Mouse (Mus musculus) hindbrain, embryonic 13.5 days (tissue): ENCODE data around the gene Sytl3. TPM values are rescaled to one million over a fixed set of nuclear protein-coding genes. Genes with fewer than 3 reads are reported as not detected.
A peak's percentile ranks its signal among the peaks of the same experiment; 100 is the strongest.
"Not testable (repeated sequence)": the region's sequence is repeated elsewhere in the genome, so short reads cannot be mapped to it uniquely, and the experiment has no call there.

Experiments
- ATAC-seq: fragments of 200-750 bp; cut with Nextera tagmentation; 2 replicates; pipeline ENCODE4 v1.8.0; 2017; ENCODE audit warnings: moderate TSS enrichment; ENCODE audit not compliant: low FRiP score
- H3K27ac ChIP-seq: fragments of 300-500 bp; sonication (generic); 2 replicates; pipeline ENCODE4 v1.5.1; 2015; ENCODE audit warnings: inconsistent platforms, mild to moderate bottlenecking, moderate library complexity
- H3K27me3 ChIP-seq: fragments of 300-500 bp; sonication (generic); 2 replicates; pipeline ENCODE4 v1.6.1; 2015; ENCODE audit warnings: mild to moderate bottlenecking, inconsistent platforms
- H3K36me3 ChIP-seq: fragments of 300-500 bp; sonication (generic); 2 replicates; pipeline ENCODE4 v1.6.1; 2015; ENCODE audit warnings: mild to moderate bottlenecking, inconsistent platforms
- H3K4me1 ChIP-seq: fragments of 300-500 bp; sonication (generic); replicated peaks from 2 replicates; pipeline ENCODE4 v1.6.1; 2015; ENCODE audit warnings: inconsistent platforms
- H3K4me2 ChIP-seq: fragments of 300-500 bp; sonication (generic); 2 replicates; pipeline ENCODE4 v1.6.1; 2015; ENCODE audit warnings: inconsistent platforms, mild to moderate bottlenecking, moderate library complexity
- H3K4me3 ChIP-seq: fragments of 300-500 bp; sonication (generic); 2 replicates; pipeline ENCODE4 v1.5.1; 2015; ENCODE audit warnings: mild to moderate bottlenecking, inconsistent platforms
- H3K9ac ChIP-seq: fragments of 300-500 bp; sonication (generic); 2 replicates; pipeline ENCODE4 v1.6.1; 2015; ENCODE audit warnings: mild to moderate bottlenecking, inconsistent platforms
- H3K9me3 ChIP-seq: fragments of 300-500 bp; sonication (generic); 2 replicates; pipeline ENCODE4 v1.6.1; 2016; ENCODE audit warnings: inconsistent platforms
- WGBS: fragments of 180-500 bp; shearing (Covaris S2); methylation state at CpG from one replicate; pipeline ENCODE4 v1.1.7; 2015; 5-methylcytosine and 5-hydroxymethylcytosine counted together
- polyA plus RNA-seq: library from polyadenylated mRNA; unstranded; fragments of >200 nt; fragmentation: Nextera tagmentation; extraction: Ambion mirVana; gene quantifications from 2 replicates; pipeline ENCODE4 v1.2.1, GENCODE M21; 2015

Gene Sytl3
- polyA plus RNA-seq, 1 experiment from 2014 or later, result 0.78 TPM

DNA sequence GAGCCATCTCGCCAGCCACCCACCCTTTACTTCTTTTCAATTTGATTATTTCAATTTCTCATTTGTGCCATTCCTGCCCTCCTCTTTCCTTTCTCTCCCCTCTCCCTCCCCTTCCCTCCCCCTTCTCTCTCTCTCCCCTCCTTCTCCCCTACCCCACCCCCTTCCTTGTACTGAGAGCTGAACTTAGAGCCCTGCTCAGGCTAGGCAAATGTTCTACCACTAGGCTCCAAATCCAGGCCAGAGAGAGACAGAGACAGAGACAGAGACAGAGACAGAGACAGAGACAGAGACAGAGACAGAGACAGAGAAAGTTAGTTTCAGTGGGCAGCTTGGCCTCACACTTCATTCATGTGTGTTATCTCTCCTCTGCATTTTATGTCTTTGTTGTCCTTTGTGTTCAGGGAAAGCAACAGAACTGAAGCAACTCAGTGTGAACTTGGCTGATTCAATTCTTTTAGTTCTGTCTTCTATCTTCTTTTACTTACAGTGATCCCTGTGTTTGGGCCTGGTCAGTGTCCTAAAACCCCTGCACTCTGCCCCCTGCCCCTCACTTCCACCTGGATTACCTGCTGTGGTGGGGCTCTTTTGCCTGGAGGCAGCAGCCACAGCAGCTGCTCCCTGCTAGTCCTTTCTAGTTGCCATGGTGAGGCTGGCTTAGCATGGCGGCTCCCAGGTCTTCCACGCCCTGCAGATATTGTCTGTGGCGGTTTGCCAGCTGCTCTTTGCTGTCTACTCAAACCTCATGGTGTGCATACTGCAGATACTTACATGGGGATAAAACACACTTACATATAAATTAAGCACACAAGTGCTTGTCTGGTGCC is 25.8 kb downstream of the Sytl3 start:
- not testable (repeated sequence) for H3K9me3 ChIP-seq, H3K4me1 ChIP-seq, H3K4me3 ChIP-seq, H3K27me3 ChIP-seq, H3K9ac ChIP-seq, H3K4me2 ChIP-seq, H3K36me3 ChIP-seq
- 0% methylated on average over 1 of the region's 4 CpGs for whole genome bisulfite sequencing
- peak overlapping the region; percentile 69 for H3K27ac ChIP-seq
- peak; percentile 85 for ATAC-seq

DNA sequence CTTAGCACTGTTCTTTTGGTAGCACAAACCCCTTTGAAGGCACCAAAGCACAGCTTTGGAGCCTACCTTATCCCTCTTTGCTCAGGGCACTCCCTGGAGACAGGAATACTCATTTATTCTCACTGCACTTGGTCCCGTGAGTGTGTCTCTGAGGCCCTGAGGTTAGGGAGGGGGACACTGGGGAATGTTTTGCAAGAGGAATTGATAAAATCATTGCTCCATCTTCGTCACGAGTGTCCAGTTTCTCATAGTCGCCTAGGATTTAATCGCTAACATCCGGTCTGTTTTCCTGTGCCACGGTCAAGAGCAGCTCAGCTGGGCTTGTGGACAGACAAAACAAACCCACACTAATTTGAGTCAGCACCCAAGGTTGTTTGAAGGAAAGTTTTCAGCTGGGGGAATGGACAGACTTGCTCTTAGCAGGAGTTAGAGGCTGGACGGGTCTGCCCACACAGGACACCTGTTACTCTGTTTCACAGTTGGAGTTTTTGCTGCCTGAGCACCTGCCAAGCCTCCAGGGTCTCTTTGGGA is 26.5 kb downstream of the Sytl3 start:
- H3K36me3 ChIP-seq, H3K9ac ChIP-seq, H3K4me3 ChIP-seq, H3K27me3 ChIP-seq, H3K4me1 ChIP-seq, H3K9me3 ChIP-seq, H3K27ac ChIP-seq, H3K4me2 ChIP-seq: not testable (repeated sequence)
- peak; percentile 57; the same call in 1 of the 2 replicates for ATAC-seq
- WGBS, result 47% methylated on average over 5 of the region's 8 CpGs

DNA sequence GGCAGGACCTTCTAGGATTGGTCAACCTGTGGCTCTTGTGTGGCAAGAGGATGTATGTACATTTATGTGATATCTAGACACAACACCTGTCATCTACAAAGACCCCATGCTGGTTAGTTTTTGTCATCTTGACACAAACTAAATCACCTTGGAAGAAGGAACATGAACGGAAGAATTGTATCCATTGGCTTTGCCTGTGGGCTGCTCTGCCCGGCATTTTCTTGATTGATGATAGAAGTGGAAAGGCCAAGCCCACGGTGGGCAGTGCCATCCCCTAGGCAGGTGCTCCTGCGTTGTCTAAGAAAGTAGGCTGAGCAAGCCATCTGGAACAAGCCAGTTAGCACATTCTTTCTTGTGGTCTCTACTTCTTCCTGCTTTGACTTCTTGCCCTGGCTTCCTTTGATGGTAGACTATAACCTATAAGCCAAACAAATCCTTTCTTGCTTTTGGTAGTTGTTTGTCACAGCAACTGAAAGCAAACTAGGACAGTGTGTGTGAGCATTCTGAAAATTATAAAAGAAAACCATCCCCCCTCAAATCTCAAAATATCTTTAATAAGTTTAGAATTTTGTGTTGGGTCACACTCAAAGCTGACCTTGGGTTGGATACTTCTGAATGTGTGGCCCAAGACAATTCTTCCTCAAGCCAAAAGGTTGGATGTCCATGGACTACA is 27.5 kb downstream of the Sytl3 start:
- H3K4me1 ChIP-seq, H3K36me3 ChIP-seq, H3K9ac ChIP-seq, H3K9me3 ChIP-seq, H3K27ac ChIP-seq, H3K4me2 ChIP-seq, H3K4me3 ChIP-seq, H3K27me3 ChIP-seq, ATAC-seq: not testable (repeated sequence)
- 80% methylated on average over 3 of the region's 4 CpGs for WGBS

DNA sequence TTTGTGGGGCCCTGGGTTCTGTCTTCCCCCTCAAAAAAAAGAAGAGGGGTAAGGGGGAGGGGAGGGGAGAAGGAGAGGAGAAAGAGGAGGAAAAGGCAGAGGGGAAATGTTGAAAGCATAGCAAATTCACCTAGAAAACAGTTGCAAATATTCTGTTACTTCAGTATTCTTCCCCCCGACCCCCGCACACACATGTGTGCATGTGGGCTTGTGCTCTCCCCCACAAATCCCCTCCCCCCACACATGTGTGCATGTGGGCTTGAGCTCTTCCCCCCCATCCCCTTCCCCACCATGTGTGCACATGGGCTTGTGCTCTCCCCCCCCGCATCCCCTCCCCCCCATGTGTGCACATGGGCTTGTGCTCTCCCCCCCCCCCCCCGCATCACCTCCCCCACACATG is 30.5 kb downstream of the Sytl3 start:
- not testable (repeated sequence) for H3K9me3 ChIP-seq, H3K27ac ChIP-seq, ATAC-seq, H3K9ac ChIP-seq, H3K4me2 ChIP-seq, H3K36me3 ChIP-seq, H3K27me3 ChIP-seq, H3K4me1 ChIP-seq, H3K4me3 ChIP-seq
- WGBS, result 91% methylated on average over 3 of the region's 4 CpGs

DNA sequence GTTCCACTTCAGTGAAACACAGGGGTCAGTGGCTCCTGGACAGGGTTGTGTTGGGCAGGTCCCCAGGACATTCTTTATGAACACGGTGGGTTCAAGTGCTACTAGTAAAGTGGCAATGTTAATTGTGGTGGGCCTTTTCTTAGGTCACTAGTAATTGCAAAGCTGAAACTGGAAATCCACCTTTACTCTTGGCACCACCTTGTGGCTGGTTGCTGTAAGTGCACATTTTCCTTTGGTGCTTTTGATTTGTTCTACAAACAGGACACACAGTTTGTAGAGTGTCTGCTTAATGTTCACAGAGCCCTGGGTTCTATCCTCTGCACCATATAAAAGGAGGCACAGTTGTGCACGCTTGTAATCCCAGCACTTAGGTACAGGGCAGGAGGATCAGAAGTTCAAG is 32.7 kb downstream of the Sytl3 start:
- H3K27me3 ChIP-seq, H3K4me3 ChIP-seq, H3K27ac ChIP-seq, H3K36me3 ChIP-seq, H3K9me3 ChIP-seq, H3K4me1 ChIP-seq, H3K9ac ChIP-seq, H3K4me2 ChIP-seq, ATAC-seq: not testable (repeated sequence)
- 9% methylated on average over 2 of the region's 2 CpGs for WGBS

DNA sequence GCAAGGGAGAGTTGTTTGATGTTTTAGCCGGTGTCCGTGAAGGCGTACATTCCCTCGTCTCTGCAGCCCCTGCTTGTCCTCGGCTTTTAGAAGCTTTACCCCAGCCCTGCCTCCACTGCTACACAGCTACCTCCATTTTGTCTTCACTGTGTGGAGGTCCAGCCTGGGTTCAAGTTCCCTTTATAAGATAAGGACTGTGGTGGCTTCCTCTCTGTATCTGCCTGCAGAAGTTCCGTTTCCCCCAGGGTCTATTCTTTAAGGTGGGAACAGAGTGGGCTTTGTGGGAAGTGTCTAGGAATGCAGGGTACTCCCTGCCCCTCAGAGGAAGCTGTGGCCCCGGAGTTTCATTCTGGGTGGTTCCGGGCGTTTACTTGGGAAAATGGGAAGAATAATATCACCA is 36.8 kb downstream of the Sytl3 start:
- H3K27ac ChIP-seq, H3K27me3 ChIP-seq, H3K9me3 ChIP-seq, H3K4me3 ChIP-seq, ATAC-seq, H3K9ac ChIP-seq, H3K4me1 ChIP-seq, H3K36me3 ChIP-seq, H3K4me2 ChIP-seq: not testable (repeated sequence)
- WGBS, result 83% methylated on average over 9 of the region's 9 CpGs

DNA sequence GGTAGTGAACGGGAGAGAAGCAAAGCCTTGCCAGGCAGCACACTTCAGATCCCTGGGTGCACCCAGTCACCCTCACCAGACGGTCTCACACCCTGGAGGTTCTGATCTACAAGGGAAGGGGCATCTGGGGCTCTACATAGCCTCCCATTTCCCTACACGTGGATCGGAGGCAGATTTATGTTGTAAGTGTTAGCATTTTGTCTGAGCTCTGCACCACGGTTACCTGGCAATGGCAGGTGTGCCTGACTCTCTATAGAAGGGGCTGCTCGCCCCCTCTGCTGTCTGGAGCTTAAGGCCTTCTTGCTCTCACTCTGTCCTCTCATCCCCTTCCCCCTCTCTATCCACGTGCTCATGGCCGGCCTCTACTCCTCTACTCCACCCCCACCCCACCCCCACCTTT is 37.6 kb downstream of the Sytl3 start:
- not testable (repeated sequence) for H3K9ac ChIP-seq, H3K36me3 ChIP-seq, H3K27me3 ChIP-seq, H3K9me3 ChIP-seq, H3K4me3 ChIP-seq, H3K27ac ChIP-seq, H3K4me2 ChIP-seq, H3K4me1 ChIP-seq
- 63% methylated on average over 8 of the region's 8 CpGs for WGBS
- 0 out of 2 replicates have a peak, but pooled peaks have one; percentile 14 for ATAC-seq

DNA sequence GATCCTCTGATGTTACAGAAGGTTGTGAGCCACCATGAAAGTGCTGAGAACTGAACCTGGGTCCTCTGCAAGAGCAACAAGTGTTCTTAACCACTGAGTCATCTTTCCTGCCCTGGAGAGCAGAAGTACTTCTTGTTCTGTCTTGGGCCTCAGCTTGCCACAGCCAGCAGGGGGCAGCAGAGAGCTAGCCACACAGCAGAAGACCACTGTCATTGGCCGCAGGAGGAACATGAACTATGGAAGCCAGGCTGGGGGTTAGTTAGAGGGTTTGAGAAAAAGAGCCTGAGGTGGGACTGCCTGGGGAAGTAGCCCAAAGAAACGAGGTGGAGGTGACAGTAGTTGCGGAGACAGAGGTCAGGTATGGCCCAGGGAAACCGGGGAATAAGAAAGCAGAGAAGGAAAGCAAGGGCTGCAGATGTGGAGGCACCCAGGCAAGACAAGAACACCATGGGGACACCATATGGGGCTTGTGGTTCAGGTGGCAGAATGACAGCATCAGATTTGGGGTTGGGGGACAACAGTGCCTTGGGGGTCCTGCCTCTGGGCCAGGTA is 38.4 kb downstream of the Sytl3 start:
- not testable (repeated sequence) for H3K4me2 ChIP-seq, H3K4me3 ChIP-seq, H3K27me3 ChIP-seq, H3K27ac ChIP-seq, H3K9ac ChIP-seq, H3K36me3 ChIP-seq, H3K4me1 ChIP-seq, H3K9me3 ChIP-seq
- peak; percentile 57; the same call in 1 of the 2 replicates for ATAC-seq
- WGBS, result 25% methylated on average over 4 of the region's 4 CpGs

DNA sequence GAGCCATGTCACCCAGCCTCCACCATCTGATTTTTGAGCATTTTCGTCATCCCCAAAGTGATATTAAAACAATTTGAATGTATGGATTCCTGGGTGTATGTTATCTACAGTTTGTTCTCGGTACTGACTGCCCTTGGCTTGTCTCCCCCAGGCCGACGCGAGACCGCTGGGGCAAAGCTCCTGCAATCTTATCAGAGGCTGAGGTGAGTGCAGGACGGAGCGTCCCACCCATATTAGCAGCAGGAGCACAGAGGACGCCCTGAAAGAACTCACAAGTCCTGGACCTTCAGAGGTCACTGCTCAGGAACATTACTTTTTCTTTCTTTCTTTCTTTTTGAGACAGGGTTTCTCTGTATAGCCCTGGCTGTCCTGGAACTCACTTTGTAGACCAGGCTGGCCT is 40.6 kb downstream of the Sytl3 start:
- H3K27me3 ChIP-seq, H3K36me3 ChIP-seq, H3K27ac ChIP-seq, ATAC-seq, H3K4me1 ChIP-seq, H3K4me2 ChIP-seq, H3K4me3 ChIP-seq, H3K9me3 ChIP-seq, H3K9ac ChIP-seq: not testable (repeated sequence)
- 94% methylated on average over 9 of the region's 9 CpGs for WGBS

DNA sequence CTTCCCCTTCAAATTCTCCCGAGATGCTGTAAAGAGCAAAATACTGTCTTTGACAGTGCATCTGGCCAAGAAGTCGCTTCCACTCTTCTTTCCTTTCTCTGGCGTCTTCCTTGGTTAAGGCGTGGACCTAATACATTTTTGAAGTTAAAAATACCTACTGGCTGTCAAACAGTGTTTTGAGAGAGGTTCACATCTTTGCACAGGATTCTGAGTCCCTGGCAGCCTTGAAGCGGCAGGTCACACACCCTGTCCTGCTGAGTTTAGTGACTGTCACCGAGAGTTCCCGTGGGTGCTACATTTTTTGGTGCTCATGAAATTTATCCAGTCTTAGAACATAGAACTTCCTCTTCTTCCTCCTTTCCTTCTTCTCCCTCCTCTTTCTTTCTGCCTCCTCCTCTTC is 41.2 kb downstream of the Sytl3 start:
- not testable (repeated sequence) for H3K9ac ChIP-seq, H3K4me3 ChIP-seq, ATAC-seq, H3K27ac ChIP-seq, H3K9me3 ChIP-seq, H3K4me1 ChIP-seq, H3K36me3 ChIP-seq, H3K27me3 ChIP-seq, H3K4me2 ChIP-seq
- WGBS, result 75% methylated on average over 4 of the region's 7 CpGs

DNA sequence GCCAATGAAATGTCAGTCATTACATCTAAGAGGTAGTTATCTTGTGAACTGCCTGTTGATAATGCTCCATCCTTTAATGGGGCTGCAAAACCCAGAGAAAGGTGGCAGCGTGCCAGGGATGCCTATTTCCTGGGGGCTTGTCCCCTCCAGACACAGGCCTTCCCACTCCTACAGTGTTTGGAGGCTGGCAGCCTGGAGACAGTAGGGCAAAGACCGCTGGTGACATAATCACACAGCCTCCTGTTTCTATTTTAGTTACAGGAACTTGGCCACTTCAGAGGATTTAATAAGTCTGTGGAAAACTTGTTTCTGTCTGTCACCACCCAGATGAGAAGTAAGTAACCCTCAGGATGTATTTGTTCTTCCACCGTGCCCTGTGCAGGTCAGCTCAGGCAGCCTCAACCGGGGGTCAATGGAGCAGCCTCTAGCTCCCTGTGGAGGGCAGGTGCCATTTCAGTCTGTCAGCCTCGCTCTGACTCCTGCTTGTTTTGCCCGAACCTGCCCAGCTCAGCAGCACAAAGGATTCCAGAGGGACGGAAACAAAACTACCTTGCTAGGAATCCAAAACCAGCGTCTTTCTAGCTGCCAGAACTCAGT is 43.8 kb downstream of the Sytl3 start:
- not testable (repeated sequence) for H3K4me3 ChIP-seq, H3K27me3 ChIP-seq, H3K27ac ChIP-seq, H3K4me2 ChIP-seq, H3K9ac ChIP-seq, H3K4me1 ChIP-seq, H3K9me3 ChIP-seq, H3K36me3 ChIP-seq
- ATAC-seq, result 0 out of 2 replicates have a peak, but pooled peaks have one; percentile 21
- WGBS, result 28% methylated on average over 2 of the region's 8 CpGs

DNA sequence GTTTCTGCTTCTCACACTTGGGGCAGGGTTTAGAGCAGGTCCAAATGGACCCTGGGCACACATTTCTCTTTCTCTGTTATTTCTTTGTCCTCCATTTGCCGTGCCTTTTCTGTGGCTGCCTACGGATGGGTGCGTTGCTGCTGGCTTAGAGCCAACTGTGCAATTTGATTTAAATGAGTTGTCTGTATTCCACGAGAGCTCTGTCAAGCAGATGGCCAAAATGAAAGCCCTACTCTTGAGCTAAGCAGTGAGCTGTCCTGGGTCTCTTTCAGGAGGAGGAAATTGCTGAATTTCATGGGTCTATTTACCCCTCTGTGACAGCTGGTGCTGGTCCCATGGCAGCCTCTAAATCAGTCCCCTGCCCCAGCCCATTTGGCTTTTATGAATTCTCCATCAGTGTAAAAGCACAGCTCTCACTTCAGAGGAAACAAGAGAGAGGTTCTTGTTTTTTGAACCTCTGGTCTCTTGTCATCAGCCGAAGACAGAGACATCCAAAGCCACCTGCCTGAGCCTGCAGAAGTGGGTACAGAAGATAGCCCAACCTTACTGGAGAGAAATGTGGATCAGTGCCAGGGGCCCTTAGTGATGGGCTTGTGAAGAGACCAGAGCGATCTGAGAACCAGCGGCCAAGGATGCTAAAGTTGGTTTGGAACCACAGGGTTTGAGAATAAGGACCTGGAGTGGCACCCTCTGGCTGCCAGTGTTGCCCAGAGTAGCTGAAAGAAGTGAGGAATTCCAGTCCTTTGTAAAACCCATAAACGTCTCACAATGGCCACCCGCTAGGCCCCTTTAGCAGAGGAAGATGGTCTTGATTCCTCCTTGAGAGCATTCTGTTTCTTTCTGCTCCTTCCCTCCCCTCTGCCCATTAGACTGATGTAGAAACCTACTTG is 44.7 kb downstream of the Sytl3 start:
- H3K4me3 ChIP-seq, H3K9ac ChIP-seq, H3K36me3 ChIP-seq, H3K27ac ChIP-seq, H3K9me3 ChIP-seq, H3K27me3 ChIP-seq, H3K4me2 ChIP-seq, H3K4me1 ChIP-seq: not testable (repeated sequence)
- peak; percentile 85 for ATAC-seq
- WGBS, result 30% methylated on average over 9 of the region's 9 CpGs
